Mouse (Mus musculus) midbrain, postnatal 0 days (tissue): Measurements from ENCODE around the gene 0610010K14Rik. TPM values are rescaled to one million over a fixed set of nuclear protein-coding genes. Genes with fewer than 3 reads are reported as not detected.
A peak's percentile ranks its signal among the peaks of the same experiment; 100 is the strongest.

Source experiments
- ATAC-seq: fragments of 200-750 bp; cut with Nextera tagmentation; 2 replicates; pipeline ENCODE4 v1.8.0; 2017; ENCODE audit warnings: moderate number of reproducible peaks, mild to moderate bottlenecking, moderate TSS enrichment, moderate library complexity; ENCODE audit not compliant: low FRiP score
- DNase-seq: peaks from one replicate; pipeline ENCODE4 v3.0.0-alpha.2; 2015; ENCODE audit warnings: low spot score
- H3K27ac ChIP-seq: fragments of 300-500 bp; sonication (generic); 2 replicates; pipeline ENCODE4 v1.5.1; 2014; ENCODE audit warnings: low read depth, mild to moderate bottlenecking, low read length, mixed read lengths
- H3K27me3 ChIP-seq: fragments of 300-500 bp; sonication (generic); 2 replicates; pipeline ENCODE4 v1.6.1; 2014; ENCODE audit warnings: low read length, control low read depth, mixed read lengths; ENCODE audit not compliant: insufficient read depth
- H3K36me3 ChIP-seq: fragments of 300-500 bp; sonication (generic); 2 replicates; pipeline ENCODE4 v1.6.1; 2014; ENCODE audit warnings: low read length, control low read depth, mixed read lengths; ENCODE audit not compliant: insufficient read depth
- H3K4me1 ChIP-seq: fragments of 300-500 bp; sonication (generic); 2 replicates; pipeline ENCODE4 v1.6.1; 2014; ENCODE audit warnings: mild to moderate bottlenecking, control low read depth, antibody characterized with exemption, low read length, mixed read lengths; ENCODE audit not compliant: insufficient read depth
- H3K4me2 ChIP-seq: fragments of 300-500 bp; sonication (generic); 2 replicates; pipeline ENCODE4 v1.6.1; 2014; ENCODE audit warnings: low read depth, mild to moderate bottlenecking, low read length, mixed read lengths; ENCODE audit not compliant: poor library complexity, severe bottlenecking
- H3K4me3 ChIP-seq: fragments of 300-500 bp; sonication (generic); 2 replicates; pipeline ENCODE4 v1.5.1; 2014; ENCODE audit warnings: low read depth, mild to moderate bottlenecking, low read length, moderate library complexity
- H3K9ac ChIP-seq: fragments of 300-500 bp; sonication (generic); replicated peaks from 2 replicates; pipeline ENCODE4 v1.6.1; 2014; ENCODE audit warnings: mild to moderate bottlenecking, low read length, moderate library complexity, mixed read lengths; ENCODE audit not compliant: poor library complexity, severe bottlenecking
- H3K9me3 ChIP-seq: fragments of 300-500 bp; sonication (generic); 2 replicates; pipeline ENCODE4 v1.6.1; 2016; ENCODE audit warnings: low read length, control low read depth
- CTCF ChIP-seq: IDR thresholded peaks from 2 replicates; pipeline ENCODE4 v1.5.1; 2016; ENCODE audit warnings: antibody characterized with exemption, mild to moderate bottlenecking
- WGBS: fragments of 180-500 bp; shearing (Covaris S2); extraction: QIAGEN DNeasy Blood & Tissue Kit; methylation state at CpG from one replicate; pipeline ENCODE4 v1.1.7; 2014; 5-methylcytosine and 5-hydroxymethylcytosine counted together
- polyA plus RNA-seq: library from polyadenylated mRNA; unstranded; fragments of >200 nt; fragmentation: Nextera tagmentation; extraction: Ambion mirVana; gene quantifications from 2 replicates; pipeline ENCODE4 v1.2.1, GENCODE M21; 2015
- total RNA-seq: library from RNA; depleted of rRNA; stranded (reverse); fragments of >200 nt; gene quantifications from 2 replicates; pipeline ENCODE4 v1.2.3, GENCODE M21; 2014

0610010K14Rik gene
- total and polyA plus RNA-seq, 2 experiments from 2014 or later: 43.0 to 154 TPM

- H3K9me3 ChIP-seq: no peaks in the 10 kb centered on the region
- TF ChIP-seq CTCF: no peak
- H3K27me3 ChIP-seq: peaks cover 17% of the 10 kb centered on the region
- H3K4me1 ChIP-seq: peaks cover 7% of the 10 kb centered on the region; the same call in 1 of the 2 replicates
- H3K4me3 ChIP-seq: peak overlapping the region; percentile 32
- DNase-seq: no peak
- H3K27ac ChIP-seq: no peak overlapping the region
- 38% methylated on average over 8 of the region's 8 CpGs for WGBS
- H3K4me2 ChIP-seq: peak overlapping the region; percentile 52
- peaks cover 15% of the 10 kb centered on the region; the same call in 1 of the 2 replicates for H3K36me3 ChIP-seq
- no peak for ATAC-seq
- peak overlapping the region; percentile 51 for H3K9ac ChIP-seq
Observed at GRCm38 (mm10) chr11:70233016-70233415, 4.7 kb downstream of the 0610010K14Rik start.

- Histone ChIP-seq H3K36me3 (peaks cover 15% of the 10 kb centered on the region; the same call in 1 of the 2 replicates), H3K27me3 (peaks cover 21% of the 10 kb centered on the region), H3K4me1 (peaks cover 7% of the 10 kb centered on the region; the same call in 1 of the 2 replicates), H3K9ac (peak overlapping the region; percentile 51), H3K4me2 (peak overlapping the region; percentile 52), H3K9me3 (no peaks in the 10 kb centered on the region), H3K27ac (no peak overlapping the region), H3K4me3 (peak overlapping the region; percentile 32)
- peak; percentile 61 for DNase-seq
- TF ChIP-seq CTCF: no peak
- no peak for ATAC-seq
- 7% methylated on average over 7 of the region's 10 CpGs for WGBS
Observed at GRCm38 (mm10) chr11:70232546-70232945, 5.2 kb downstream of the 0610010K14Rik start.

GRCm38 (mm10) chr11:70230239-70230727, 7.4 kb downstream of the 0610010K14Rik start:
- DNase-seq (peak; percentile 86), ATAC-seq (no peak)
- Histone ChIP-seq H3K9me3 (no peaks in the 10 kb centered on the region), H3K4me2 (peak overlapping the region; percentile 36), H3K9ac (no peak overlapping the region), H3K36me3 (peaks cover 9% of the 10 kb centered on the region; the same call in 1 of the 2 replicates), H3K27me3 (peaks cover 24% of the 10 kb centered on the region), H3K4me1 (no peaks in the 10 kb centered on the region; the same call in 1 of the 2 replicates), H3K27ac (0 out of 2 replicates have a peak overlapping the region, but pooled peaks have one; percentile 2), H3K4me3 (0 out of 2 replicates have a peak overlapping the region, but pooled peaks have one; percentile 2)
- WGBS: 1% methylated on average over 32 of the region's 32 CpGs
- peak; percentile 94 for TF ChIP-seq CTCF

- ATAC-seq (no peak), DNase-seq (no peak)
- no peak for TF ChIP-seq CTCF
- H3K4me1 ChIP-seq: no peaks in the 10 kb centered on the region; the same call in 1 of the 2 replicates
- H3K27me3 ChIP-seq: peaks cover 24% of the 10 kb centered on the region
- H3K9me3 ChIP-seq: no peaks in the 10 kb centered on the region
- H3K4me3 ChIP-seq: peak within 1 kb of the TSS; percentile 29
- WGBS: 2% methylated on average over 39 of the region's 39 CpGs
- 0 out of 2 replicates have a peak within 1 kb of the TSS, but pooled peaks have one; percentile 2 for H3K27ac ChIP-seq
- H3K36me3 ChIP-seq: 0 out of 2 replicates have a peak, but pooled peaks cover under 1% of the 10 kb centered on the region
- H3K9ac ChIP-seq: no peak within 1 kb of the TSS
- H3K4me2 ChIP-seq: peak within 1 kb of the TSS; percentile 45
Observed at GRCm38 (mm10) chr11:70229260-70230010, 8.3 kb downstream of the 0610010K14Rik start, which contains the start of gene Bcl6b. Gene Bcl6b, minus strand, starts transcription at chr11:70229798.

- Histone ChIP-seq H3K27ac (no peak overlapping the region), H3K4me2 (peak overlapping the region; percentile 45), H3K36me3 (no peaks in the 10 kb centered on the region), H3K4me3 (peak overlapping the region; percentile 29), H3K4me1 (no peaks in the 10 kb centered on the region; the same call in 1 of the 2 replicates), H3K27me3 (peaks cover 24% of the 10 kb centered on the region), H3K9ac (no peak overlapping the region), H3K9me3 (no peaks in the 10 kb centered on the region)
- peak; percentile 83 for DNase-seq
- WGBS: 1% methylated on average over 19 of the region's 19 CpGs
- peak; percentile 33; the same call in 1 of the 2 replicates for ATAC-seq
- no peak for TF ChIP-seq CTCF
Observed at GRCm38 (mm10) chr11:70228828-70229227, 8.9 kb downstream of the 0610010K14Rik start.
